Mouse (Mus musculus): Measurements from ENCODE around the gene Kyat1.

GRCm38 (mm10) chr2:30207401-30207800, 1.8 kb upstream of the Kyat1 start:
- TF ChIP-seq CTCF (IDR thresholded peaks at IDR 0.05; ENCODE audit: low read depth, low read length): no peak
- no peak for TF ChIP-seq POLR2A (IDR thresholded peaks at IDR 0.05; ENCODE audit: insufficient read depth, low read length)

Measured in ES-Bruce4 (cell line).